Mouse (Mus musculus): ENCODE results near the gene Islr.

The Islr gene

GRCm38 (mm10) chr9:58111431-58111830 is 92.7 kb downstream of the Islr start:
- DNase-seq: no peak

- no peak for DNase-seq
Observed at GRCm38 (mm10) chr9:58110787-58111186, 93.3 kb downstream of the Islr start.

- DNase-seq: no peak
Observed at GRCm38 (mm10) chr9:58107494-58107893, 96.6 kb downstream of the Islr start.

Measured in lung, postnatal 10 days (tissue).